Mouse (Mus musculus): ENCODE data around the gene Kiz. TPM values are rescaled to one million over a fixed set of nuclear protein-coding genes. Genes with fewer than 3 reads are reported as not detected.

The Kiz gene
- total RNA-seq (2021), result 10 to 100 TPM; 48.2 to 50.0 TPM
- polyA plus RNA-seq (2012; rRNA removed), result 1.5 TPM in 2 replicates
- long read RNA-seq, transcript Kiz-201 (14 exons, 2,183 nt), result major isoform, 38 of 52 reads
- long read RNA-seq, partial matches to known transcripts, result 2 of 52 reads
- long read RNA-seq, other reads (novel, unspliced or antisense), result 12 of 52 reads

DNA sequence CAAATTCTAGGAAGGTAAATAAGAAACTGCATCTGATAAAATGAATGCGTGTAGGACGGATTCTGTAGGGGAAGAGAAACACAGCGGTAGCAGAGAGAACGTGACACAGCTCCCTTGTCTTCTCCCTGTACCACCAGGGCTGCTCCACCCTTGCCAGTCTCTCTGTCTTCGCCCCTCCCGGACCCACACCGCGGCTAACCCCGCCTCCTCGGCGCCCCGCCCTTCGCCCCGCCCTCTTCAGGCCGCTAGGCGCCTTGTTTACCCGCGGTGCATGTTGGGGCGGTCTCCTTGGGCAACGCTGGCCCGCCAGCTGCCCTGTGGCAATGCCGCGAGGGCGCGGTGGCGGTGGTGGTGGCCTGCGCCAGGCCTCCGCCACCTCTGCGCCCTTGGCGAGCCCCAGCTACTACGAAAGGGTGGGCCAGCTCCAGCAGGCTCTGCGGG is at the start of gene Kiz:
TSS of gene Kiz (plus strand) at position 266 of the 441 bp plus-strand sequence.
- peak; percentile 99 for DNase-seq

DNA sequence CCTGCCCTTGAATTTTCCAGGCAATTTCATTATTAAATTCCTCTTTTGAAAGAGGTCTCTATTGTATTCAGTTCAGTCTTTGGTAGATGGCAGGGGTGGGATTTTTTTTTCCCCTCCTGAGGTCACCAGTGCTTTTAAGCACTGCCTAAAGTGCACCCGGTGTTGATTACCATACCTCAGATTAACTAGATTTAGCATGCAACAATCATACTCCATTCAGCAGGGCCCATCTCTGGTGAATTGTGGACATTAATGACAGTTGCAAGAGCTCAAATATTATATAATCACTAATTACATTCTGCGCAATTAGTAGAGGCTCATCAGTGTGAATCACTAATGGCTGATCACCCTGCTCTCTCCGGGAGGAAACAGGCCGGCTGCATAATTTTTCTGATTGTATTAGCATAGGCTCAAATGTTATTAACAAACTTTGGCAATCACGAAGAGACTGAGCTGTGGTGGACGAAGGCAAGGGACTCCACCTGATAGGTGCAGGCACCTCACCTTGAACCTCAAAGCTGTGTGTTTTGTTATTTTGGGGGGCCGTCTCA is 45.9 kb upstream of the Kiz start:
- DNase-seq, result no peak

DNA sequence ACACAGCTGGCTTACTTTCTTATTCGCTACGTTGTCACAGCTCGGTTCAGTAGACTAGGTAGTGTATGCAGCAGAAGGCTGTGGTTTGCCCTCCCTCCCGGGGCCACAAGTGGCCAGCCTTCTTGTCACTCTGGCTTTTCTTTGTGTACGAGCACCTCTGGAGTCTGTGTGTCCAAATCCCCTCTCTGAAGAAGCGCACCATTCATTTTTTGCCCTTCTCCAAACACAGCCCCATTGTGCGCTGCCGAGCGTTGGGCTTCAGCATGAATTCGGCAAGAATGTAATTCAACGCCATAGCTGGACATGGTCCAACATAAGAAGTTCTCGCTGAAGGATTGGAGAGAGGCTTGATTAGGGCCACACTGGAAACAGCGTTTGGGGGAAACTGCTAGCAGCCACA is 45.0 kb upstream of the Kiz start:
- DNase-seq, result no peak

DNA sequence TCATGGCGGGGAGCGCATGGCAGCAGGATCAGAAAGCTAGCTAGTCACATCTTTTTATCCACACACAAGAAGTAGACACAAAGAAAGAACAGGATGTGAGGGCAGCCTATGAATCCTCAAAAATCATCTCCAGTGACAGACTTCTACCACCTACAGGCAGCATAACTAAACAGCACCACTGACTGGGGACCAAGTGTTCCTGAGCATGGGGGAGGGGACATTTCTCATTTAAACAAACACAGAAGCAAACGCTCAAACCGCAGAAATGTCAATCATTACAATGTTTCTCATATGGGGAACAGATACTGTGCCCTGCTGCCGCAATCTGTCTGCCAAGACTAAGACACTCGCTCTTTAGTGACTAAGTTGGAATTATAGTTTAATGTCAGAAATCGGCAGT is 40.7 kb upstream of the Kiz start:
- DNase-seq, result no peak

DNA sequence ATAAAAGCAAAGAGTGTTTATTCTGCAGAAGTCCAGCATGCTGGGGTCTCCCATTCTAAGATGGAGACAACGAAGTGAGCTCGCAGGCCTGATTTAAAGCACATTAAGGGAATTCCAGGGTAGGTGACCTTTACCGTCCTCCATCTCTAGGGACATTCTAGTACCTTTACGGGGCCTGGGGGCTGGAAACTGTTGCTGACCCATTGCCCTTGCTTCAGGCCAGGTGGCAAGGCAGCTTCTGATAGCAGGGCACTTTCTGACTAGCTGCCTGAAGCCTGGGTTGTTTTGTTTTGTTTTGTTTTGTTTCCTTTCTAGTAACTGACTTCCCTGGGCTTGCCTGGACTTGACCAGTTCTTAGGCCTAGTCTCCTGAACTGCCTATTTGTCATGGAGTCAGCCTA is 36.6 kb upstream of the Kiz start:
- no peak for DNase-seq

DNA sequence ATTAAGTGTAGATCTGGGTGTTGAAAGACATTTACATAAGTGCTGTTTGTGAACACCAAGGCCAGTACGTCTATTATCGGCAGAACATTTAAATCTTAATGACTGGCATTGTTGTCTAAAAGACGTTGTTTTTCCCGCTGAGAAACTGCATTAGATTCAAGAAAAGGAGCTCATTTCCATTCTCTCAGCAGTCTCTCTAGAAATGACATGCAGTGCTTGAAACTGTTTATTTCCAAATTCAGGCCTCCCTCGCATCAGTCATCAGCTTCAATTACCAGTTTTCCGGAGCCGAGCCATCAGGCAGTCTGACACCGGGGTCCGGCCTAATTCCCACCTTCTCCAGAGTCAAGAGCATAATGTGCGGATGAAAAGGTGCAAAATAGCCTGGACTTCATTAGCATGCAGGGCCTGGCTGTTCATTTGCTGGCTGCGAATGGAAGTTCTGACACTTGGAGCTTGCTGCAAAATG is 32.1 kb upstream of the Kiz start:
- DNase-seq, result no peak

DNA sequence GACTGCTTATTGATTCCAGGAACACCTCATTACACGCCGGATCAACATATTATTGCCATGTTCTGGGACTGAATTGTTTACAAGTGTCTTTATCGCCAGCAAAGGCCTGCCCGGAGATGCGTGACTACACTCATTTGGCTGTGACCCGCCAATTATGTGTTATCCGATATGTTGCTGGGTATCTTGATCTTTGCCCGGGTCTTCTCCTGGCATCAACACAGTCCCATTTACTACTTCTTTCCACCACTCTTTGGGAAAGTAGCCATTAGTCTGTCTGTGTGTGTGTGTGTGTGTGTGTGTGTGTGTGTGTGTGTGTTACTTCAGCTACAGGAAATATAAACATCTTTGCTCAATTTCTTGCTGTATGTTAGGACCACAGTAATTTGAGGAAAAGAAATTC is 31.6 kb upstream of the Kiz start:
- no peak for DNase-seq

DNA sequence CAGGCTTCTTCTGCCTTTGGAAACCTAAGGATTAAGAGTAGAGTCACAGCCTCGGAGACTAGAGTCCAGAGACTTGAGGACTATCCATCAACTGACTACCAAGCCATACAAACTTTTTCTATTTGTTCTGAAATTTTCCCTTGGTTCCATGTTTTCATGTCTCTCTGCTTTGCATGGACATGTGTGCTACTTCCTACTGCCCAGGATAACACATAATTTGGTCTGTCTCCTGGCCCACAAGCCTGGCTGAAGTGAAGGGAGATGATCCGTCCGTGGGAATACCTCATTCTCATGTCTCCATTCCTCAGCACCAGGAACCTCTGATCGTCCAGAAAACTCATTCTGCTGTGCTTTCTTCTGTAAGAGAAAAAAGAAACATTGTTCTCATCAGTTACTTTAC is 27.7 kb upstream of the Kiz start:
- DNase-seq, result no peak

DNA sequence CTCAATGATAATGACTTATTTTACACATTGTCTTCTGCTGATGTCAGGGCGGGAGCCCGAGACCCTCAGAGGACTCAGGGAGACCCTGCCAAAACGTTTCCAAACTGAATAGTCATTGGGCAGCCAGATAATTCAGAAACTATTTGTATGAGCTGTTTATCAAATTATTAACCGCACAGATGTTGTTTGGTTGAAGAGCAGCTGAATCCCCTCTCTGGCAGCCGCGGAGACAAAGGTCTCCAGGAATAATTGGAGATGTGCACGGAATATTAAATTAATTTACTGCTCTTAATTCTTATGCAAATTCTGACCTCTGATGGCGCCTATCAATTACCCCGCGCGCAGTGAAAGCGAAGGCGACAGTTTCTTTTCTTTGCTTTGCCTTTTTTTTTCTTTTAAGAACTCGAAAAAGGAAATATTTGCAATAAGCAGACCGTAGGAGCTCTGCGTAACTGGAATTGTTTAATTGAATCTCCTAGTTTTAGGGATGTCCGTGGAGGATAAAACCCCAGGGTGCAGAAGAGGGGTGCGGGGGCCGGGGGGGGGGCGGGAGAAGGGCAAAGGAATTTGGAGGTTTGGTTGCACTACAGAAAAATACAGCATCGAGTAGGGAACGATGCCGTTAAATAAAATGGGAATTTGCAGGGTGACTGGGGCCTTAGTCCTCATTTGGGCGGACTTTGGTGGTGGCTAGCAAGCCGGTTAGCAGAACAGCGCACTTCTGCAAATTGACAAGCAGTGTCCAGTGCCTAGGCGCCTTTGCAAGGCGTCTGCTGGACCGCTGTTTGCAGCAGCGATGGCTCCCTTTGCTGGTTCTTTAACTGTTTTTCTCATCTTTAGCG is 22.2 kb upstream of the Kiz start:
- no peak for DNase-seq

DNA sequence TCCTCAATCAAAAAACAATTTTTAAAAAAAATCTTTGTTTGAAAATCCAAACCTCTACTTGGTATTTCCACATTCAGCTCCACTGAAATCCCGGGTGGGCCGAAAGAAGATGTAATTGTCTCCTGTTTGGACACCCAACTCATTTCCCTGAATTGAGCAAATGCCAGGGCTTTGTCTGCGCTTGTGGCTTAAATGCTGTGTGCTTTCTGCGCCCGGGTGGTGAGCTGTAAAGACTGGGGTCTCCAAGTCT is 21.7 kb upstream of the Kiz start:
- no peak for DNase-seq

DNA sequence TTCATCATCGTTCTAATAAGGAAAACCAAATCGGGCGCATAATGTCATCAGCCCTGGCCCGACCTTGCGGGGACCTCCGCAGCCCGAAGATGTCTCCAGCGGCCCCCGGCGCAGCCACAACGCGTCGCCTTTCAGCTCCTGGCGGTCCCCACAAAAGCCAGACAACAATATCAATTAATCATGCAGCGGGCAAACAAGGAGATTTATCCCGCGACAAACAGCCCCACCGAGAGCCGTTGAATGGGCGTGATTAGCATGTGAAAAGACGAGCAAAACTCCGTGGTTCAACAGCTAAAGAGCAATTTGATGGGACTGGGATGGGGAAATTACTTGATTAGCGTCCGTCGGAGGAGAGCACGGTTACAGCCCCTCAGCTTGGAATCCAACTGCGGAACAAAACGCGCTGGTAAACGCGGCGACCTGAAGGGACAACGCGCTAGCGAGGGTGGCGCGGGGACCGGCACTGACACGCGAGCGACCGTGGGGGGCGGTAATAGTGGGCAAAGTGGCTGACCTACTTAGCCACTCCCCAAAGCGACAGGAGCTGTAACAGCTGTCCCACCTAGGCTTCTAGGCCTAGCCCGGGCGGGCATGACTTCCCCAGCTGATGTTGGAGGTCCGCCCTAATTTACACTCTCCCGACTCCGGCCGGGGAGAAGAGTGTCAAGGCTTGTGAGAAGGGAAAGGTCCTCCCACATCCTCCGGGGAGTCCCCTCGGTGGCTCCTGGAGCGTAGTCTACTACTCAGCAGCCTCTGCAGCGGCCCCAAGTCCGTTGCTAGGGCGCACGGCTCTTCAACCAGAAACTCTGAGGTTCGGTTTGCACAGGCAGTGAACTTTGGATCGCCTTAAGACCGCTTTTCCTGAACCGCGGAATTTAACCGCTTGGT is 21.1 kb upstream of the Kiz start:
- DNase-seq, result peak; percentile 38

DNA sequence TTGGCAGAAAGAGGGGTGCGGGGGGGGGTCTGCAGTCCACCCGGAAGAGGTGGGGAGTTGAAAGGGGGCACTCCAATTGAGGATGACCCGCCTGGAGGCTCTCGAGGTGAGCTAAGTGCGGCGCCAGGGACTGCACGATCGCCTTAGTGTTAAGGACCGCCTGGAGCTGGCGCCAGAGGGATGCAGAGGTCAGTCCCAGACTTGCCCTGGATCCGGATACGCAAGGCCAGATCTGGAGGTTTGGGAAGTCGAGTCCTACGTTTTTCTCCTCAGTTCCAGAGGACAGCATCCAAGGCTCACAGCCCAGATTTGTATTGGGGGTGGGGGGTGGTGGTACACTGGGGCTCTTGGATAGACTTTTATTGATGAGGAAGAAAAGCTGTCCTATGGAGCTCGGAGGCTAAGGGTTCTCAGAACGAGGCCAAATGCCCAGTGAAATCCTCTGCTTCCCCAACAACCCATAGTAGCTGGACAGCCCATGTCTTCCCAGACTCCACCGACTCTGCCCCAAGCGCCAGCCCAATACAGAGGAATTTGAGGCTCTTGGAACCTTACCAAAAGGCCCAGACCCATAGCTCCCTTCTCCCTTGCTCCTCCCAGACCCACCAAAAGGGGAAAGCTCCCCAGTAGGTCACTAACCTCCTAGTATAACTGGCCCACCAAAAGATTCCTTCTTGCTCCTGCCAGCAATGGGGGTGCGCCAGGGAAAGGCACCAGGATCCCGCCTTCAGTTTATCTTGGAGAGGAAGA is 20.2 kb upstream of the Kiz start:
- DNase-seq, result no peak

DNA sequence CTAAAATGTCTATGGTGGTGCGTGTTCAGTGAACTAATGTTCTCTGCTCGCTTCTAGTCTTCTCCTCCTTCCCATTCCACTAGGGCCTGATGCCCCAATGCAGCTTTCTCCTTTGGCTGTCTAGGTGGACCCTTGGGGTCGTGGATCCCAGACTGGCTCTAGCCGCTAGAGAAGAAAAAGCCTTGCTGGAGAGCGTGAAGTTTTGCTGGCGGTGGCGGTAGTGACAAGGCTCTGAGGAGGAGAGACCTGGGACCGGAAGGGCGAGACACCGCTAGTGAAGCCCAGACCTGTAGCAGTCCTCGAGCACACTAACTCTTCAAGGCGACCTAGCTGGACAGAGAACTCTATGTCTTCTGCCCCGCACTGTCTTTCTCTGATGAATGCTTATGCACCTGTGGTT is 19.4 kb upstream of the Kiz start:
- no peak for DNase-seq

DNA sequence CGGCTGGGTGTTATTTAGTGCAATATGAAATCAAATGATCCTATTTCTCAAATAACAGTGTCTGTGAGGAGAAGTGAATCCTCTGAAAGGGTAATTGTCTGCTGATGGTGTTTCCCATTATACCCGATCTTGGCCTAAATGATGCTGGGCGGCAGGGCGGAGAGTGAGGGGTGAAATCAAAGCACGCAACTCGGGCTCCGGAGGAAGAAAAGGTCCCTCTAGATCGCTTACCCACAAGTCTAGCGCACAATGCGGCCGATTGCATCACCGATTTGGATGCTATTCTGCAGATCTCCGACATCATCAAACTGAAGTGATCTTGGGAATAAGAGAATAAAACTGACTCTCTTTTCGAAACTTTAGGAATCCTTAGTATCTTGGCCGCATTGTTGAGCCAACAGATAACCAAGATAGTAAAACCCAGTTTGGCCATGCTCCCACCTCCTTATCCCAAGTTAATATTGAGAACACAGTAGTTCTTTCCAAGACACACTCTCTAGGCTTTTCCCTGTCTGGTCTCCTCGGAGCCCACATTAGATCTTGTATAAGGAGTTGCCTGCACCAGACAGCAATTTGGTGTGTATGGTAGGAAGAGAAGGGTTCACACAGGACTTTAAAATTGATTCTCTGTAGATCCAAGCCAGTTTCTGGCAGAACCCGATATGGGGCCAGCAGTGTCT is 18.7 kb upstream of the Kiz start:
- no peak for DNase-seq

DNA sequence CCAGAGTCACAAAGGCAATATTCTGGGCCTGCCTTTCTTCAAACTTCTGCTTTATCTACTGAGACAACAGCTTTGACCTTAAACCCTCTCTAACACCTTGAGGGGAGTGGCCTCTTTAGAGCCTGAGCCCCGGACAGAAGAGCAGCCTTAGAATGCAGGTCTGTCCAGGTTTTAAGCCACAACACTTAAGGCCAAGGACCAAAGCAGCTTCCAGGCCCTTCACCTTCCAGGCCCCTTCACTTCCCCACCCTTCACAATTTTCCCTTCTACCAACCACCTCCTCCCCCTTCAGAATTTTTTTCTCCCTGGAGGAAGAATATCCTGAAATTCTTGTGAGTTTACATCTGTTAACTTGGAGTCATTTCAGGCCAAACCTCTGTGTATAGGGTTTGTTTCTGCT is 18.0 kb upstream of the Kiz start:
- DNase-seq, result no peak

DNA sequence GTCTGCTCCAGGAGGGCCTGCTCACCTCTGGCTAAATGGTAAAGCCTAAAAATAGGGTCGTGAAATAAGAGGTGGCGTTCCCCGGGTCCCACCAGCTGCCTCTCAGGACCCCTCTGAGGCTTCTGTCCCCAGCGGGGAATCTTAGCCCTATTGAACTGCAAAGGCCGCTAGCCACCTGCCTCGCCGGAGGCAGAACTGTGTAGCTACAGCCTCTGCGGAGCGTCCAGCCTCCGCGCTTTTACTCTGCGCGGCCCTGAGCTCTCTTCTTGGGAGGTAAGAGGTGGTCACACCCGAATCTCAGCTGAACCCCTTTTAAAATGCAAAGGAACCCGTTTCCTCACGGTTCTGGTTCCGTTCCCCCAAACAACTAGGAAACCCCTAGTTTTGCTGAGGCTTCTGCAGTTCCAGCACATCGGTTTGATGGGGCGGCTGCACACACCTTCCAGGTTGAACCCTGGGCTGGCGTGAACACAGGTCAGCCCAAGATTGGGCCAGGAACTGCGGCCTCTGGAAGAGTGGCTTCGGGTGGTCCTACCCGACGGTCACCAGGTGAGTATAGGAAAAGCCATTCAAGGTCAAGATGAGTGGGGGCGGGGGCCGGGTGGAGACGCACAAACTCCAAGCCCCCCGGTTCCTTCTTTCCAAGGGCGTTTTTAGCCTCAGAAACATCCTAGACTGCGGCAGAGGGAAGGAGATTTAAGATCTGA is 16.9 kb upstream of the Kiz start:
- no peak for DNase-seq

DNA sequence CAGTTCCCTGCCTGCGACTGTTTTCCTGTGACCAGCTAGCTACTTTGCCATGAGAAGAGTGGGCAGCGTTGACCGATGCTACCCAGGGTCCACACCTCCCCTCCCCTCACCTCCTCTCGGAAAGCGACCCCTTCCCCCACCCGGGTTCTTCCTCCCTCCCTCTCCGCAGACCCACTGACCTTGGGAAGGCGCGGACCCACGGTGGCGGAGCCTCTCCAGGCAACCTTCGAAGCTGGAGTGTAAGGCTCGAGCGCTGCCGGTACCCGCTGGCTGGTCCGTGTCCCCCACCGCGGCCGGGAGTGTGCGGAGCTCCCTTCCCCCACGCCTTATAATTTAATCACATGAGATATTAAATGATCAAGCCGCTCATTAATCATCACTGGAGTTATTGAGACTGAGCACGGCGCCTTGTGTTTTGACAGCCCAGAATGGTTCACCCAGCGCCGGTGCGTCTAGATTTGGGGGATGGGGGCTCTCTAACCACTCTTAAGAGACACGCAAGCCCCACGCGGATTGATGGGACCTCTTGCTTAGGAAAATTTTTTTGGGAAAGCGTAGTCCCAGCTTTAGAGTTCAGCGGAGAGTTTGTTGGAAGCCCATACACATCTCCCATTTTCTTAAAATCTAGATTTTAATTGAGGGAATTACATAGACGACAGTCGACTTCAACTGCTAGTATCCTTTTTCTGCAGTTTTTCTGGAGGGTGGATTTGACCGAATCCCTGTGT is 16.2 kb upstream of the Kiz start:
- DNase-seq, result no peak

DNA sequence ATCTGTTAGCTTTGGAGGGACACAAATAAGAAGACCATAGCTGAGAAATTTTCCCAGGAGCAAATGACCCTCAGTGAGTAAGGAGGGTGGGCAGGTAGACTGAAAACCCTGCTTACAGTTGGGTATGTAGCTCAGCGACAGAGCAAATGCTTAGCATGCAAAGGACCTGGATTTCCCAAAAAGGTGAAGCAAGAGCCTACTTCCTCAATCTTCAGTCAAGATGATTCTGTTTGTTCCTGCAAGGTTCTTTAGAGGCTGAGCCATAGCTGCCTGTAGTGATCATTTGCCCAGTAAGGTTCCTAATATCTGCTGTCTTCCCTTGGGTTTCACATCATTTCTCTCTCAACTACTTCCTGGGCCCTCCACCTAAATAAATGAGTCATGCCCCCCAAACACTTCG is 7.8 kb upstream of the Kiz start:
- DNase-seq, result no peak

DNA sequence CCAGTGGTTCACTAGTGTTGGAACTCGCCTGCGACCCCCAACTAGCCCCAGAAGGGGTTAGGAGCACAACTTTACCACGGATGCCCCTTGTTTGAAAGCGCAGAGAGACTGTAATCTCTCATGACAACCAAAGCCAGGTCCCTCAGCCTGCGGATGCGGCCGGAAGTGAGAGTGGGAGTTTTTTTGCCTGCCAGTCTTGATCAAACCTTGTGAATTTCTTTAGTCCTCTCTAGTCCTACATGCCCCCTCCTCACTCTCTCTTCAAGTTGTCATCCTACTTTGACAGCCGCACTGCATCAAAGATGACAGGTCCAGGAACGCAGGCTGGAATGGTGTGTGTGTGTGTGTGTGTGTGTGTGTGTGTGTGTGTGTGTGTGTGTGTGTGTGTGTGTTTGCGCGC is 456 bp downstream of the Kiz start:
- no peak for DNase-seq

DNA sequence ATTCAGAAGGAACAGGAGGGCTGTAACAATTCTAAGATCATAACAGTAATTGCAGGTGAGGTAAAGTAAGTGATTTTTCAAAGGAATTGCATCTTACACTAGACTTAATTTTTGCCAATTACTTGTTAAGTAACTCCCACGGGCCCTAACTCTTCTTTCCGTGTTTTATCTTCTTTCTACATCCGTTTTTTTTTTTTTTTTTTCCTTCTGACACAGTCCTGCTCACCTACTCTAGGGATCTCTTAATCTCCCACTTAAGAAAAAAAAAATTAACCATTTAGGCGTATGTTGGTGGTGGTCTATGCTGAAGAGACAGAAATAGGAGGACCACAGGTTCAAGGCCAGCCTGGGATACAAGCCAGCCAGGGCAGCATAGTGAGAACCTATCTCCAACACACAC is 1.2 kb downstream of the Kiz start:
- no peak for DNase-seq
